10 mouse cellular contexts compared by ENCODE assay signal in the genomic region with DNA sequence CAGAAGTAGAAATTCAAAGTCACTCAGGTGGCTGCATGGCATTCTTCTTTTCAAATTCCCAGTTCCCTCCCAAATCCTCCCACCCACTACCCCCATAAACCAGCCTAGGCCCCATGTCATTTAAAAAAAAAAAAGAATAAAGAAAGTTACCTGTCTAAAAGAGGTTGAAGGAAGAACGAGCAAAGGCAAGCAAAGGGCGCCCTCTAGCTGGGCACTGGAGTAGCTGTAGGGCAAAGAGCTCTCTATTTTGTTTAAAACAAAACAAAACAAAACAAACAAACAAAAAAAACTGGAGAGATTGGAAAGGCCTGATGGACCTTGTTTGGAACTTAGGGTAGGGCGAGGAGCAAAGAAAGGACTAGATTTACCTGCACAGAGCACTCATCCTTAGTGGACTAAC.
DNase-seq lines count a peak whose midpoint lies in the region; ATAC-seq and TF ChIP-seq lines count a peak whose summit lies in the region.
"Had no signal": no experiment of that assay in that cellular context is flagged by ENCODE, and none has a peak within 500 bp of the region (broad histone marks: within the 10 kb centered on the region; RNA-seq: fewer than 3 reads in every experiment).

No protein-coding gene starts in this region.

- H3K4me3 ChIP-seq in liver, adult 2 months (ENCODE audit: insufficient read depth, low read depth, low read length): no peak overlapping the region
- H3K4me3 ChIP-seq in liver, embryonic 11.5 days (ENCODE audit: low read depth, low read length): no peak overlapping the region
- H3K4me3 ChIP-seq: embryonic facial prominence, embryonic 15.5 days; midbrain, embryonic 12.5 days had no signal

- no peaks in the 10 kb centered on the region for H3K4me1 ChIP-seq in liver, adult 2 months (ENCODE audit: control insufficient read depth, insufficient read depth, low read length)
- H3K4me1 ChIP-seq in liver, embryonic 11.5 days (replicated peaks; ENCODE audit: control insufficient read depth, insufficient read depth, low read length): no peaks in the 10 kb centered on the region
- H3K4me1 ChIP-seq: embryonic facial prominence, embryonic 15.5 days; midbrain, embryonic 12.5 days had no signal

- TF ChIP-seq POLR2A in liver, adult 2 months (IDR thresholded peaks at IDR 0.05; ENCODE audit: extremely low read depth, insufficient read depth, low read length): no peak

- no peaks in the 10 kb centered on the region for H3K9me3 ChIP-seq in liver, embryonic 11.5 days (ENCODE audit: control insufficient read depth, low read length)
- H3K9me3 ChIP-seq: embryonic facial prominence, embryonic 15.5 days; midbrain, embryonic 12.5 days had no signal

- ATAC-seq in liver, embryonic 11.5 days (replicated peaks; ENCODE audit: low FRiP score): no peak
- no peak for ATAC-seq in megakaryocyte progenitor cell, adult 5-6 weeks (replicated peaks; ENCODE audit: poor library complexity)

- H3K36me3 ChIP-seq in liver, adult 2 months (ENCODE audit: control insufficient read depth, insufficient read depth, low read length): no peaks in the 10 kb centered on the region
- no peaks in the 10 kb centered on the region for H3K36me3 ChIP-seq in liver, embryonic 11.5 days (ENCODE audit: control insufficient read depth, insufficient read depth, low read length)
- H3K36me3 ChIP-seq: embryonic facial prominence, embryonic 15.5 days; midbrain, embryonic 12.5 days had no signal

- no peak overlapping the region for H3K27ac ChIP-seq in liver, adult 2 months (replicated peaks; ENCODE audit: insufficient read depth, low read depth, low read length)
- no peak overlapping the region for H3K27ac ChIP-seq in liver, embryonic 11.5 days (ENCODE audit: low read depth, low read length)
- H3K27ac ChIP-seq: embryonic facial prominence, embryonic 15.5 days; midbrain, embryonic 12.5 days had no signal

- peak; percentile 53; the same call in 1 of the 2 replicates for TF ChIP-seq CTCF in liver, adult 2 months (IDR thresholded peaks at IDR 0.05; ENCODE audit: low read depth, low read length)

- no peak overlapping the region for H3K4me2 ChIP-seq in liver, embryonic 11.5 days
- H3K4me2 ChIP-seq: embryonic facial prominence, embryonic 15.5 days; midbrain, embryonic 12.5 days had no signal

- 70% methylated on average over 3 of the region's 3 CpGs for WGBS in liver, adult 2 months
- WGBS in liver, embryonic 11.5 days: 53% methylated on average over 3 of the region's 3 CpGs

- no peak overlapping the region for H3K9ac ChIP-seq in liver, adult 2 months (ENCODE audit: low read depth, low read length)
- no peak overlapping the region for H3K9ac ChIP-seq in liver, embryonic 11.5 days (ENCODE audit: low read depth, low read length)
- H3K9ac ChIP-seq: embryonic facial prominence, embryonic 15.5 days; midbrain, embryonic 12.5 days had no signal

- DNase-seq in cerebellum, postnatal 14 days: peak; percentile 31 to 39
- no peak for DNase-seq in cerebellum, adult 11-12 months
- peak; percentile 4 for DNase-seq in liver, adult 2 months (ENCODE audit: extremely low read depth, low read depth, low spot score)
- no peak for DNase-seq in liver, embryonic 11.5 days (ENCODE audit: low spot score)
- peak; percentile 53 for DNase-seq in ZHBTc4 (ENCODE audit: low read depth, low spot score)
- peak; percentile 1 for DNase-seq in lung, postnatal 25 days (ENCODE audit: low spot score)
- DNase-seq in ovary, adult 18-20 months (ENCODE audit: low spot score): no peak

- no peaks in the 10 kb centered on the region for H3K79me2 ChIP-seq in liver, adult 2 months (ENCODE audit: control insufficient read depth, insufficient read depth, low read length)

- no peaks in the 10 kb centered on the region for H3K27me3 ChIP-seq in liver, adult 2 months (ENCODE audit: control insufficient read depth, insufficient read depth, low read length)
- H3K27me3 ChIP-seq in liver, embryonic 11.5 days (replicated peaks; ENCODE audit: control insufficient read depth, insufficient read depth, low read length): no peaks in the 10 kb centered on the region
- H3K27me3 ChIP-seq: embryonic facial prominence, embryonic 15.5 days; midbrain, embryonic 12.5 days had no signal

Comparison
In these comparisons a context has a peak if more than half of its experiments do, and no peak if none do; other contexts are left out.
1. DNase-seq: peak in cerebellum, postnatal 14 days (2 of 2), liver, adult 2 months (single experiment), ZHBTc4 (single experiment) and lung, postnatal 25 days (single experiment); none in cerebellum, adult 11-12 months (single experiment), liver, embryonic 11.5 days (single experiment) and ovary, adult 18-20 months (single experiment).